Mouse (Mus musculus) heart, postnatal 4 days (tissue): ENCODE data around the gene Olfr1494. TPM values are rescaled to one million over a fixed set of nuclear protein-coding genes. Genes with fewer than 3 reads are reported as not detected.

Experiments
- DNase-seq: peaks from one replicate; pipeline ENCODE4 v3.0.0; 2021
- total RNA-seq, 2 experiments: library from RNA; stranded (reverse); gene quantifications; 2 replicates each; pipeline ENCODE4 v1.2.3; 2021

Olfr1494 gene
- not detected for total RNA-seq

GRCm38 (mm10) chr19:13739428-13739827 lies at the start of gene Olfr1494:
Gene Olfr1494 (plus strand): TSS chr19:13739728.
- DNase-seq = no peak

GRCm38 (mm10) chr19:13696968-13697367 lies 42.6 kb upstream of the Olfr1494 start, which contains the start of gene Olfr1491:
Gene Olfr1491 (plus strand): TSS chr19:13697268.
- DNase-seq = no peak

DNA sequence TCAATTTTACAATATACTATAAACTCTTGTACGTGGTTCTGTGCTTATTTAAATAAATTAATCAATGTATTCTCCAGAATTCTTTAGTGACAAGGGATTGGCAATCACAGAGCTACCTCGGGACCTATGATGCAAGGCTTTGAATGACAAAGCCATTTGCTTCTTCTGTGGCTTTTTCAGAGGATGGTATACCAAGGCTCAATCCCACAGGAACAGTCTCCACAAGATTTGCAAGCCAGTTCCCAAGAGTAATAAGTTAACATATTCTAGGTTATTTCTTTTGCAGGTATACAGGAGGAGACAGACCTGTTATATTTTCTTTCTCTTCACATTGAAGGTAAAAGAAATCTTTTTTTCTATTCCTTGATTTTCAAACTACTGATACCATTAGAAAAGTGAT lies 16.6 kb upstream of the Olfr1494 start, which contains the start of gene Olfr1493-ps1:
Gene Olfr1493-ps1 (plus strand): TSS at position 301 of the 400 bp plus-strand sequence.
- no peak for DNase-seq

GRCm38 (mm10) chr19:13749366-13749765 lies 9.8 kb downstream of the Olfr1494 start:
- DNase-seq = no peak

- no peak for DNase-seq
Observed at GRCm38 (mm10) chr19:13764306-13764705, 24.8 kb downstream of the Olfr1494 start, which contains the start of gene Olfr1495. Gene Olfr1495 (plus strand): TSS chr19:13764606.

GRCm38 (mm10) chr19:13768565-13769276 lies 29.2 kb downstream of the Olfr1494 start:
- no peak for DNase-seq

DNA sequence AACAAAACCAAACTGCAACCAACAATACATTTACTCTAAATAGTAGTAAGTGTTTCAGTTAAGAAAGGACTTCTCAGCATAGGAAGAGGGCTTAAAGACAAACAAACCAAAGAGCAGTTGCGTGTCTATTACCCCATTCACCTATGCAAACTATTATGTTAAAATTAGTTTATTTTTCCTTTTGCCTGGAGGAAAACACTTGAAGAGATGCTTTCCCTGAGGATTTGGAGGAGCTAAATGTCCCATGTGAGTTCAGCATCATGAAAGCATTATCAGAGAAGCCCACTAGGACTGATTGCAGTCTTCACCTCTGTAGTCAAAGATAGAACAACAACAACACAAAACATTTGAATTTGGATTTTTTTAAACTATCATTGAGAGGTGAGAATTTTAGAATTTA lies 38.0 kb downstream of the Olfr1494 start, which contains the start of gene Olfr1496:
Gene Olfr1496 (plus strand): TSS at position 301 of the 400 bp plus-strand sequence.
- no peak for DNase-seq

DNA sequence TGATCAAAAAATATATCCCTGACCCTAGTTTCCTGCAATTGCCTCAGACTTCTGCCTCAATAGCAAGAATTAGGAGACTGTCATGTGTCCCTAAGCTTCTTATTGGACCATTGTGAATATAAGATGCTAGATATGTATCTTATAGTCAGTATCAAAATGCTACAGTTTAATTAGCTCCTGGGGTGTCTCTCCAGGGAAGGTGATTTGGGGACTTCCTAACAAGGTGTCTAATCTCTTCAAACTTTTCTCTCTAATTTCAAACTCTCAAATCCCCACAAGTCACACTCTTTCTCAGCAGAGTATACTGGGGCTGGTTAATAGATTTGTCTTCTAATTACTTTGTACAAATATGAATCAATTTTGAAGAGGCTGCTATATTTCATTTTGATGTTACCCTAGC lies 58.6 kb downstream of the Olfr1494 start, which contains the start of gene Olfr1497:
Gene Olfr1497 (minus strand): TSS at position 101 of the 400 bp plus-strand sequence.
- DNase-seq = no peak

Other genes starting within 250 kb of the Olfr1494 start
- not detected for gene Olfr1477, start 239.2 kb upstream of the Olfr1494 start, total RNA-seq
- not detected for gene Olfr1480, start 211.8 kb upstream of the Olfr1494 start, total RNA-seq
- not detected for gene Olfr1484, start 156.2 kb upstream of the Olfr1494 start, total RNA-seq
- gene Olfr1487, start 122.4 kb upstream of the Olfr1494 start, total RNA-seq = not detected
- not detected for gene Olfr1489, start 108.1 kb upstream of the Olfr1494 start, total RNA-seq
- gene Olfr1490, start 88.6 kb upstream of the Olfr1494 start, total RNA-seq = not detected
- gene Olfr1491, start 42.5 kb upstream of the Olfr1494 start, total RNA-seq = not detected
- not detected for gene Olfr1493-ps1, start 16.4 kb upstream of the Olfr1494 start, total RNA-seq
- gene Olfr1495, start 24.9 kb downstream of the Olfr1494 start, total RNA-seq = not detected
- not detected for gene Olfr1496, start 38.1 kb downstream of the Olfr1494 start, total RNA-seq
- not detected for gene Olfr1497, start 58.5 kb downstream of the Olfr1494 start, total RNA-seq
- gene Olfr1499, start 79.7 kb downstream of the Olfr1494 start, total RNA-seq = not detected
- gene Olfr1500, start 90.8 kb downstream of the Olfr1494 start, total RNA-seq = not detected
- gene Olfr1501, start 111.0 kb downstream of the Olfr1494 start, total RNA-seq = not detected
- gene Olfr1502, start 122.1 kb downstream of the Olfr1494 start, total RNA-seq = not detected
- gene Olfr1504, start 158.2 kb downstream of the Olfr1494 start, total RNA-seq = not detected
- not detected for gene Olfr1505, start 173.8 kb downstream of the Olfr1494 start, total RNA-seq